Mouse (Mus musculus): ENCODE data around the gene Stn1.

The Stn1 gene

GRCm38 (mm10) chr19:47542441-47542840 is 5.1 kb upstream of the Stn1 start:
- no peak for DNase-seq

GRCm38 (mm10) chr19:47538801-47539200 is 1.5 kb upstream of the Stn1 start:
- DNase-seq: no peak

GRCm38 (mm10) chr19:47537879-47538278 is 572 bp upstream of the Stn1 start:
- DNase-seq: peak in 1 of 2 experiments; percentile 19

DNA sequence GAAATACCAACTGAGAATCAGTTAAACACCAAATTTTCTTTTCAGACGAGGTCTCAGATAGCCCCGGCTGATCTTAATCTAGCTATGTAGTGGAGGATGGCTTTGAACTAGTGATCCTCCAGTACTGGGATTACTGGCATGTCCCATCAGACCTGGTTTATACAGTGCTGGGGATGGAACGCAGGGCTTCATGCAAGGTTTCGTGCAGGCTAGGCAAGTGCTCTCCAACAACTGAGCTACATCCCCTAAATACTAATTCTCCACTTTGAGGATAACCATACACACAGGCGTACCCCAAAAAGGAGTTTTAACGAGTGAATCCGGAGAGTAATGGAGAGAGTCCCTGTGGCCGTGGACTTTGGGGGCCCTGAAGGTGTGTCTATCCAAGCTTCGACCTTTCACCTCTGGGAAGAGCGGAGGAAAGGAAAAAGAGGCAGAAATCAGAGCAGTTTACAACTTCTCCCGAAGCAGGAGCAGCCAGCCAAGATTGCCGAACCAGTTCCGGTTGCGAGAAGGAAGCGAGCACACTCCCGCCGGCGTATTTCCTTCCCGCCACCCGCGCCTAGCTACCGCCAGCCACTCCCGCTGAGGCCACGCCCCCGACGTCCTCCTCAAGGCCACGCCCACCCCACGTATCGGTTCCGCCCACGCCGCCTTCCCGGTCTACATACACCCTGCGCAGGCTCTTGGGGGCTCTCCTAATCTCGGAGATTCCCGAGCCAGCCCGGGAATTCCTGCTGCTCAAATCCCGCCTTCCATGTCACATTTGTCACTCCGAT is 597 bp downstream of the Stn1 start:
- peak; percentile 99 for DNase-seq

GRCm38 (mm10) chr19:47534131-47534530 is 3.2 kb downstream of the Stn1 start:
- DNase-seq: no peak

GRCm38 (mm10) chr19:47532449-47532848 is 4.9 kb downstream of the Stn1 start:
- no peak for DNase-seq

DNA sequence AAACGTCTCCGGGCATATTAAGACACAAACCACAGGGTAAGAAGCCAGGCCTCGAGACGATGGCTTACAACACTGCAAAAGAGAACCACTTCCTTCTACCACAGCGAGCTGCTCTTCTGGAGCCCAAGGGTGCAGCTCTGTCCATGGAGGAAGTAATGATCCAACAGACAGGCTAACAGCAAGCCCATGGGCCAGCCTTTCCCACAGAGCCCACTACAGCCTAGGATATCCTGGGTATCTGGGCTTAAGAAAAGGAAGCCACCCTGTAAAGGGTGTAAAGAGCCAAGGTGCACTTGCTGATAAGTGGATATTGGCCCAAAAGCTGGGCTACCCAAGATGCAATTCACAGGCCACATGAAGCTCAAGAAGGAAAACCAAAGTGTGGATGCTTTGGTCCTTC is 6.0 kb downstream of the Stn1 start:
- no peak for DNase-seq

DNA sequence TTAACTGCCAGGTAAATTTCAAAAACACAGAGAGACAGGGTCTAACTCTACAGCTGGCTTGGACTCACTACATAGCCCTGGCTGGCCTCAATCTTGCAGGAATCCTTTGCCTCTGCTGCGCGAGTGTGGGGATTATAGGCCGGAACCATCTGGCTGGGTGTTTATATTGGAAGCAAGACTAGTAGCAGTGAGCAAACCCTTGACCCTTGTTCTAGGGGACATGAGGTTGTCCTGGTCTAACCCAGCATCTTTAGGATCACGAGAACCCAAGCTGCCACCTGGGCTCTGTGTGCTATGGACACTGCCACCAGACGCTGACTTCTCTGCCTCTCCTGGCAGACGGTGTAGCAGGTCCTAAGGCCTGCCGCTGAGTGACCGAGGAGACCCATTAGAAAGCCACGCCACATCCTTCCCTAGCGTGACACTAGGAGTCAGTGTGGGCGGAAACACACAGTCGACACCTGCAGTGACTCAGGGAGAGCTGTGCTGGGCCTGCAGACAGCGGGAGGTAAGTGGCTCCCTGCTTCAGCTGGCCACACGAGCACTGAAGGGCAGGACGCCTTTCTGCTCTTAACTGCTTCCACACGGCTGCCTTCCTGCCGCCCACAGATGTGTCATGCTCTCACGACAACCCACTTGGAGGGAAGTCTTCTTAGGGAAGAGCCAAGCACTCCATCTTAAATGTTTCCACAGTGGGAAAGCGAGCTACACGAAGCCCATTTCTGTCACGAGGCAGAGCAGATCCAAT is 10.9 kb downstream of the Stn1 start:
- no peak for DNase-seq

DNA sequence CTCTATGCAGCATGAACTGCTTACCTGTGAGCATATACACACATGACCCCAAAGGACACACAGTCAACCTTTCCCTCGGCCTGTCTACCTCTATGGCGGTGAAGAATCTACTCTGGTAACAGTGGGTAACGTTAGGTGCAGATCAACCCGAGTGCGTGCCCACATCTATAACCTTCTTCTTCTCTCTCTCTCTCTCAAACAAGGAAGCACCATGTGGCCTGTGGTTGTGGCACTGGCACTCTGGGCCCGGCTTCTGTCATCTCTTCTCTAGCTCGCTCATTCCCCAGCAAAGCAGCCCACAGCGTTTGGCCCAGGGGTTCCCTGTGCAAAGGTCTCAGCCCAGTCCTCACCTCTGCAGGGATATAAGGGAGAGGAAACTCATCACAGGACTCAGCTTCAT is 12.4 kb downstream of the Stn1 start:
- no peak for DNase-seq

GRCm38 (mm10) chr19:47521403-47521802 is 15.9 kb downstream of the Stn1 start:
- no peak for DNase-seq

- no peak for DNase-seq
These were observed 18.0 kb downstream of the Stn1 start for GRCm38 (mm10) chr19:47519163-47519893.

DNA sequence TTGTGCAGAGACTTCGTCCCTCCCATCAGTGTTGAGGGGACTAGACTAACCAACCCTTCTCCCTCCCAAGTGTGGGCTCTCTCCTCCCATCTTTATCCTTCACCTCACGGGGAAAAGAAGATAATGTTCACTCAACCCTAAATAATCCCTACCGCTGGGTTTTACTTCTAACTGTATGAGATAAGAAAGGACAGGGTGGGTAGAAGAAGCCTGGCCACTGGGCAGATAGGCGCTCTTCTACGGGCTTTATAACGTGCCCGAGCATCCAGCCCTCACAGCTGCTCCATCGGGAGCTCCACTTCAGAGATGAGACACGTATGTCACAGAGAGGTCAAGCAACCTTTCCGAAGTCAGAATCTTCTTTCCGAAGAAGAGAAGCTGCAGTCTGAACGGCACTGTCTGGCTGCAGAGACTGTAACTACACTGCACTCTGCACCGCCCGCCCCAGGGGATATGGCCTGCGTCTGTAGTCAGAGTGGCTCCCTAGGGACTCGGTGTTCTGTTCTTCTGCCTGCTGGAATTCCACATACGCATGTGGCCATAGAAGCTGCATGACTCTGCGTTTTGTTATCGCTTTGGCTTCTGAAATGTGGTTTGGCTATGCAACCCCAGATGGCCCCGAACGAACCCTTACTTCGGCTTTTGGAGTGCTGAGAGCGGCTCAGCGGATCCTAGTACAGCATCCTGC is 18.7 kb downstream of the Stn1 start:
- DNase-seq: no peak

- DNase-seq: no peak
These were observed 19.7 kb downstream of the Stn1 start for GRCm38 (mm10) chr19:47517570-47517969.

DNA sequence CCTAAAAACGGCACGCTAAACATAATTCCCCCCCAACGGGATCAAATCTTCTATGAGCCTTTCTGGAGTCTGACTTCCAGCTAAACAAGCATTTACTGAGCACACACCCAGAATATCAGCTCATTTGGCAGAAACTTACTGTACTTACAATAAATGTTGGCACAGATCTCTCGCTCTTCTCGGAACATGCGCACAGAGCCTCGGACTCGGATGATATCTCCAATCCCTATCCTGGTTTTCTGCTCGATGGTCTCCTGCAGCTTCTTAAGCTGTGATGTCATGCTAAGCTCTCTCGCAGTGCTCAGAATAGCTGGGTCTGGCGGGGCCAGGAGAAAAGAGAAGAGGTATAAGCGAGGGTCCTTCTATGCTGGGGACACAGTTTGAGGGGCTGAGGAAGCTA is 20.4 kb downstream of the Stn1 start:
- DNase-seq: no peak

DNA sequence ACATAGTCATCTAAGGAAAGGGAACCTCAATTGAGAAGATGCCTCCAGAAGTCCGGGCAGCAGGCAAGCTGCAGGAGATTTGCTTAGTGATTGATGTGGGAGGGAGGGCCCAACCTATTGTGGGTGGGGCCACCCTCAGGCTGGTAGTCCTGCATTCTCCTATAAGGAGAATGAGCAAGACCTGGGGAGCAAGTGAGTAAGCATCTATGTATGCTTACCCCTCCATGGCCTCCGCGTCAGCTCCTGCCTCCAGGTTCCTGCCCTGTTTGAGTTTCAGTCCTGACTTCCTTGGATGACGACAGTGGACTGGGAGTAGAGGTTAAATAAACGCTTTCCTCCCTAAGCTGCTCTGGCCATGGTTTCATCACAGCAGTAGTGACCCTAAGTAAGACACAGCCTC is 22.2 kb downstream of the Stn1 start:
- DNase-seq: no peak

- DNase-seq: no peak
These were observed 23.7 kb downstream of the Stn1 start for GRCm38 (mm10) chr19:47513618-47513897.

GRCm38 (mm10) chr19:47512794-47513617 is 24.3 kb downstream of the Stn1 start:
- DNase-seq: no peak

- DNase-seq: no peak
These were observed 25.3 kb downstream of the Stn1 start for GRCm38 (mm10) chr19:47511958-47512357.

DNA sequence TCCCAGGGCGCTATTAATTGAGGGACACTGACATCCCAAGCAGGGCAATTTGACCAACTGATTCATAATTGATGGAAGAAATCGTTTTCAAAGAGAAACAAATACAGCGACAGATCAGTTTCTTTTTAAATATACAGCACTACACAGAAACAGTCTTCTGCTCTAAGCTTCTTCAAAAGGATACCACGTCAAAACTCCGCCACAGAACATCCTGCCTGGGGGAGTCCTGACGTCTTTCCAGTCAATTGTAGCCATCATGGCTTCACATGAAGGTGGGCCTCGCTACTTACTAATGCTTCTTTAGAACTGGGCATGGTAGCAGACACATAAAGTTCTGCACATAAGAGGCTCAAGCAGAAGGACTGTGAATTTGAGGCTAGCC is 26.0 kb downstream of the Stn1 start:
- no peak for DNase-seq

DNA sequence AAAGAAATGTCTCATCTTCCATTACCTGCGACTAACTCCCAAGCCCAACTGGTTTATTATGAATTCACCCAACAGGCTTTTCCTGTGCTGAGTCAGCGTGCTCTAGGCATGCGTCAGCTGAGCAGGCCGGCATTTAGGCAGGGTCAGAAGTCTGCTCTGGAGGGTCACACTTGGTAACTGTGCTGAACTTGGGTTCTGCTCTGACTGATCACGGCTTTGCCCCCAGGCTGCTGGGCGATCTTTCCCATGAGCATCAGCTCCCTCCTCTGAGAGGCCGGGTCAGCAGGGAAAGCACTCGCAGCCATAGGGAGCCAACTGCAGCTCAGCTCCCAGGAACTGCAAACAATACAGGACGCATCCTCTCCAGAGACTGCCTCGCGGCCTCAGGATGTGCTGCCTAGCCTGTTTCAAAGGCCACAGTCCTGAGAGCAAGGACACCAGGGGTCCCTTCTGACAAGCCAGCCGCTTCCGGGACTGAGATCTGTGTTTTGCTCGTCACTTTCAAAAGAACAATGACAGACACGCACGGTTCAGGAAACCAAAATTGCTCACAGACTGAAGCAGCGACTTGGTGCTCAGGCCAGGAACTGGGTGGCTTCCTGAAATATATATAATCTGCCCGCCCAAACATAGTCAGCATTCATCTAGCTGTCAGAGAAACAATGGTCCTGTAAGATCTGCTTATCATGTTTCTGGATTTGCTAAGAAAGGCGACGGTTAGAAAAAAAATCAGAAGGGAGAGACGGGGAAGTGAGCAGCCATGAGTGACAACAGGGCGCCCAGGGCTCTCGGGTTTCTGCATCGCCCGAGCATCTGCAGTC is 26.6 kb downstream of the Stn1 start:
- no peak for DNase-seq

- DNase-seq: no peak
These were observed 27.2 kb downstream of the Stn1 start for GRCm38 (mm10) chr19:47510135-47510472.
